Mouse (Mus musculus) thymus, postnatal 0 days (tissue): ENCODE results near the gene Gfm1. TPM values are rescaled to one million over a fixed set of nuclear protein-coding genes. Genes with fewer than 3 reads are reported as not detected.

Experiments used
- DNase-seq: peaks from one replicate; pipeline ENCODE4 v3.0.0-alpha.2; 2015; ENCODE audit warnings: low spot score
- polyA plus RNA-seq: library from polyadenylated mRNA; unstranded; fragments of >200 nt; fragmentation: Nextera tagmentation; extraction: Ambion mirVana; gene quantifications from 2 replicates; pipeline ENCODE4 v1.2.1, GENCODE M21; 2015

Gene Gfm1
- 40.1 and 44.0 TPM in 2 replicates for polyA plus RNA-seq

- peak; percentile 86 for DNase-seq
These were observed at the start of gene Gfm1 for GRCm38 (mm10) chr3:67429999-67430380. Gene Gfm1, plus strand, starts transcription at chr3:67430096.

- no peak for DNase-seq
These were observed 428 bp upstream of the Gfm1 start for GRCm38 (mm10) chr3:67429338-67429998.

- DNase-seq = no peak
These were observed 4.1 kb downstream of the Gfm1 start for GRCm38 (mm10) chr3:67434011-67434410.

- no peak for DNase-seq
These were observed 17.2 kb downstream of the Gfm1 start for GRCm38 (mm10) chr3:67447143-67447542.

- no peak for DNase-seq
These were observed 19.8 kb downstream of the Gfm1 start for GRCm38 (mm10) chr3:67449660-67450059.

GRCm38 (mm10) chr3:67450601-67451210, 20.8 kb downstream of the Gfm1 start:
- DNase-seq = no peak

GRCm38 (mm10) chr3:67459881-67460280, 30.0 kb downstream of the Gfm1 start:
- DNase-seq = no peak

GRCm38 (mm10) chr3:67462015-67462414, 32.1 kb downstream of the Gfm1 start:
- no peak for DNase-seq

GRCm38 (mm10) chr3:67462578-67462977, 32.7 kb downstream of the Gfm1 start:
- no peak for DNase-seq

GRCm38 (mm10) chr3:67463001-67463400, 33.1 kb downstream of the Gfm1 start:
- DNase-seq = peak; percentile 35

- peak; percentile 25 for DNase-seq
These were observed 33.8 kb downstream of the Gfm1 start, which contains the start of gene Lxn for GRCm38 (mm10) chr3:67463450-67464372. Gene Lxn, minus strand, starts transcription at chr3:67463926.

- no peak for DNase-seq
These were observed 36.7 kb downstream of the Gfm1 start for GRCm38 (mm10) chr3:67466576-67466975.

- no peak for DNase-seq
These were observed 37.4 kb downstream of the Gfm1 start for GRCm38 (mm10) chr3:67467281-67467680.

- DNase-seq = no peak
These were observed 41.7 kb downstream of the Gfm1 start for GRCm38 (mm10) chr3:67471408-67472127.

- DNase-seq = no peak
These were observed 43.5 kb downstream of the Gfm1 start for GRCm38 (mm10) chr3:67473438-67473837.

GRCm38 (mm10) chr3:67479806-67480205, 49.9 kb downstream of the Gfm1 start:
- no peak for DNase-seq

GRCm38 (mm10) chr3:67482400-67482799, 52.5 kb downstream of the Gfm1 start:
- DNase-seq = no peak

- no peak for DNase-seq
These were observed 55.3 kb downstream of the Gfm1 start for GRCm38 (mm10) chr3:67485233-67485632.

- no peak for DNase-seq
These were observed 60.3 kb downstream of the Gfm1 start for GRCm38 (mm10) chr3:67490156-67490555.

- no peak for DNase-seq
These were observed 62.4 kb downstream of the Gfm1 start for GRCm38 (mm10) chr3:67492086-67492869.
